Mouse (Mus musculus) ES-Bruce4 (cell line): ENCODE results near the gene Sparcl1. TPM values are rescaled to one million over a fixed set of nuclear protein-coding genes. Genes with fewer than 3 reads are reported as not detected.

Experiments
- H3K27ac ChIP-seq: 2 replicates; pipeline ENCODE4 v1.5.1; 2012; ENCODE audit warnings: low read length, inconsistent platforms; ENCODE audit not compliant: insufficient read depth
- H3K27me3 ChIP-seq: 2 replicates; pipeline ENCODE4 v1.6.1; 2012; ENCODE audit warnings: mild to moderate bottlenecking, low read length, inconsistent platforms; ENCODE audit not compliant: control insufficient read depth, poor library complexity, insufficient read depth, severe bottlenecking
- H3K36me3 ChIP-seq: 2 replicates; pipeline ENCODE4 v1.6.1; 2012; ENCODE audit warnings: inconsistent platforms, mild to moderate bottlenecking, low read length, moderate library complexity; ENCODE audit not compliant: control insufficient read depth, poor library complexity, insufficient read depth, severe bottlenecking
- H3K4me1 ChIP-seq: one replicate; pipeline ENCODE4 v1.8.1; 2011; ENCODE audit warnings: low read length; ENCODE audit not compliant: control insufficient read depth, insufficient read depth
- H3K4me3 ChIP-seq: 2 replicates; pipeline ENCODE4 v1.5.1; 2011; ENCODE audit warnings: low read depth, mild to moderate bottlenecking, low read length
- H3K9ac ChIP-seq: 2 replicates; pipeline ENCODE4 v1.6.1; 2012; ENCODE audit warnings: low read depth, mild to moderate bottlenecking, inconsistent platforms; ENCODE audit not compliant: poor library complexity, severe bottlenecking
- H3K9me3 ChIP-seq: replicated peaks from 2 replicates; pipeline ENCODE4 v1.6.1; 2012; ENCODE audit warnings: mild to moderate bottlenecking, low read length, inconsistent platforms; ENCODE audit not compliant: control insufficient read depth, poor library complexity, insufficient read depth, severe bottlenecking
- CTCF ChIP-seq: IDR thresholded peaks from one replicate; pipeline ENCODE4 v1.8.1; 2011; ENCODE audit warnings: low read depth, low read length
- EP300 ChIP-seq: IDR thresholded peaks from 2 replicates; pipeline ENCODE4 v1.6.1; 2011; ENCODE audit warnings: low read depth, low read length; ENCODE audit not compliant: insufficient read depth
- POLR2A ChIP-seq: IDR thresholded peaks from one replicate; pipeline ENCODE4 v1.8.1; 2011; ENCODE audit warnings: low read length; ENCODE audit not compliant: insufficient read depth
- polyA plus RNA-seq: library from polyadenylated mRNA; stranded (reverse); fragments of >200 nt; gene quantifications from 2 replicates; pipeline ENCODE4 v1.2.4, GENCODE M21; 2011; ENCODE audit warnings: low read depth; ENCODE audit not compliant: missing spikeins, insufficient read depth, insufficient read length

Gene Sparcl1
- 0.40 TPM in 1 of 2 replicates, not detected in the other for polyA plus RNA-seq

DNA sequence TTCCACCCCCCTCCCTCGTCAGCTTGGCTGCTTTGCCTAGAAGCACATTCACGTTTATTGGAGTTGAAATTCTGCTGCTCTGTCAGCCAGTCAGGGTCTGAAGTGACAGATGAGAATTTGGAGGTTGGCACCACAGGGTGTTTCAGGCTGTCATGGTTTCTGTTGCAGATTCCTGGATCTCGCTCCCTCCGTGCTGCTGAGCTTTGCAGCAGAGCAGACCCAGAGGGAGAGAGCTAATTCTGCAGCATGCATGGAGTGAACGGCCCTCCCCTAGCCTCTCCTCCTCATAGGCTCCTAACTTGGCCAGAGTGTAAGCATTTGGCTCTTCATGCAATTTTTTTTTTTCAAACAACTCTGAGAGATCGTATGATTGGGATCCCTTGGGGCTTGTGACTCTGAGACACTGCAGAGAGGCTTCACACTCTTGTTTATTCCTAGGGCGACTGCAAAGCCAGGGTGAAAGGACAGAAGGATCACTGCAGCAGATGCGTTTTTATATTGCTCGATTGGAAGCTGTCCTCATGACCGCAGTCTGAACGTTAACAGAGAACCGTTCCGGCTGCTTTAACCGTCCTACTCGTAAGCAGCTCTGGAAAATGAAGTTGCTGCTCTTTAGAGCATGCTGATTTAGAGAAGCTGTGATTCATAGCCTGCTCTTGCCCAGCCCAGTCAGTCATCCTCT lies at the start of gene Sparcl1:
Gene Sparcl1 (minus strand): TSS at position 243 of the 682 bp plus-strand sequence.
- Histone ChIP-seq H3K4me3 (no peak within 1 kb of the TSS), H3K9me3 (no peaks in the 10 kb centered on the region), H3K27me3 (no peaks in the 10 kb centered on the region), H3K36me3 (no peaks in the 10 kb centered on the region), H3K4me1 (peaks cover 12% of the 10 kb centered on the region), H3K27ac (no peak within 1 kb of the TSS), H3K9ac (no peak within 1 kb of the TSS)
- no peak for TF ChIP-seq EP300
- TF ChIP-seq CTCF: no peak

DNA sequence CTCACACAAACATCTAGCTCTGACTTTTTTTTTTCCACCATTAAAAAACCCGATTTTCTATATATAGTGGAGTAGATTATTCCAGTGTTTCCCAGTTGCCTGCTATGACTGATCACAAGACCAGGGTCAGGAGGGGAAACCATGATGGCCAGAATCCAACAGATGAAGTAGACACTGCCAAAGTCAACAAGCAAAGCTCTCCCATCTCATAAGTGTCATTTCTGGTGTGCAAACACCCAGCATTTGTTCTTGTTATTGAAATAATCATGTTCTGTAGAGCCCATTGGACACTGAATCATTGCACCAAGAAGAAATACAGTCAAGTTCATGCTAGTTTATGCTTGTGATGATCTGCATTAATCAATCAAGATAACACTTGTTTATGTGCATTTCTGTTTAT lies 47.9 kb upstream of the Sparcl1 start:
- no peak for TF ChIP-seq CTCF
- TF ChIP-seq EP300: no peak
- TF ChIP-seq POLR2A: no peak
- Histone ChIP-seq H3K4me1 (no peaks in the 10 kb centered on the region), H3K27me3 (no peaks in the 10 kb centered on the region), H3K9ac (no peak overlapping the region), H3K9me3 (no peaks in the 10 kb centered on the region), H3K36me3 (no peaks in the 10 kb centered on the region), H3K27ac (no peak overlapping the region), H3K4me3 (no peak overlapping the region)

DNA sequence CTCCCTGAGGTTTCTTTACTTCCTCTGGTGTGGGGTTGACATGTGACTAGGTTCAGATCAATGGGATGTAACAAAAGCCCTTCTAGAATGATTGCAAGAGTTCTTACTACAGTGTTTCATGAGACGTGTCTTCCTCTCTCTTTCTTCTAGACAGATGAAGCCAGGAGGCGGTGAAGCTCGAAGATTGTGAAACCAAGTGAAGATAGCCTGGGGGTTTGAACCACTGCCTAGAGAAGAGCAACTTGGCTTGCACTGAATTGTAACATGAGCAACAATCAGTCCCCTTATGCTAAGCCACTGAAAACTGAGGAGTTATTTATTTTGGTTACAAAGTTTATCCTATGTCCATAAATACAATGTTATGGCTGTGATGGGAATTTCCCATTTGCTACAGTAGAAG lies 47.0 kb upstream of the Sparcl1 start:
- no peak overlapping the region for H3K27ac ChIP-seq
- H3K4me1 ChIP-seq: no peaks in the 10 kb centered on the region
- no peak overlapping the region for H3K9ac ChIP-seq
- H3K36me3 ChIP-seq: no peaks in the 10 kb centered on the region
- H3K9me3 ChIP-seq: no peaks in the 10 kb centered on the region
- H3K4me3 ChIP-seq: no peak overlapping the region
- no peaks in the 10 kb centered on the region for H3K27me3 ChIP-seq
- TF ChIP-seq POLR2A: no peak
- no peak for TF ChIP-seq EP300
- no peak for TF ChIP-seq CTCF

DNA sequence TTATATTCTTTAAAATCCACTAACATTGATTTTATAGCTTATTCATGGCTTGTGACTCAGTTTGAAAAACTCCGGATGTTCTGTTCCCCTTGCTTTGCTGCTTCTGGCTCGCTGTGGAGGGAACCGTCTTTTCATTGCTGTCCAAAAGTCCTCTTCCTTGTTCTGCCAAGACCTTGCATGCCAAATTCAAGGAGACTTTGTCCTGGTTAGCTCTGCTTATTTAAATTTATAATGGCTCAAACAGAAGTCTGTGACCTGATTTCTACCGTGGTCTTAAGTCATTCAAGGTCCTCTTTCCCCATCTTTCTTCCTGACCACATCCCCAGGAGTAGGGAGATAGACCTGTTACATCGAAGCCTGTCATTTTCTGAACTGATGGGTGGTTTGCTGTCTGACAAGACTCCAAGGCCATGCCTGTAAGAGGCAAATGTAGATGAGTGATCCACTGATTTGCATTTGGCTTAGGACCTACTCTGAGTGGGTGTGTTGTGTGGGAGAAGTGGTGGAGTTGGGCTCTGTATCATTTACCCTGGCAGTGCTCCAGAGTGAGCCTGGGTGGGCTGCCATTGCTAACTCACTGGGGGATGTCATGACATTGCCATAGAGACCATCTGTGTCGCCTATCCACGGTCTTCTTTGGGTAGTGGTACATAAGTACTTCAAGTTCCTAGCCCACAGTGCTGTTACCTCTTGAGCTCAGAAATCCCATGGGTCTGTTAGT lies 45.0 kb upstream of the Sparcl1 start:
- Histone ChIP-seq H3K9ac (no peak overlapping the region), H3K4me3 (no peak overlapping the region), H3K36me3 (no peaks in the 10 kb centered on the region), H3K4me1 (no peaks in the 10 kb centered on the region), H3K27ac (no peak overlapping the region), H3K9me3 (no peaks in the 10 kb centered on the region), H3K27me3 (no peaks in the 10 kb centered on the region)
- no peak for TF ChIP-seq CTCF
- TF ChIP-seq EP300: no peak
- no peak for TF ChIP-seq POLR2A

DNA sequence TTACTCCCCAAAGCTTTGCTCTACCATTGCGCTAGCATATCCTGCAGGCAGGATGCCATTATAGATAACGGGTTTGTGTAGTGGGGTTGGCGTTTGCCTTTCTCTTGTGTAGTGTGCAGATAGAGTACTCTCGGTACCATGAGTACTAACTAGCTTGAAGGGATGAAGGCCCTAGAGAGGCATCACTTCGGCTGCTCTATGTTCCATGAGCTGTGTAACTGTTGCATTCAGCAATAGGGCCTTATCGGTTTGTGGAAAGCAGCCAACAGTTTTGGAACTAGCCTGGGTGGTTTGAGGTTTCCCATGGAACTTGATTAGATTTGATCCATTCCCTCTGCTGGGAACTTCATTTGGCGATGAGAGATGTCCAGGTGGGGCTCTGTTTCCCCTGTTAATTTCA lies 44.2 kb upstream of the Sparcl1 start:
- H3K4me3 ChIP-seq: no peak overlapping the region
- TF ChIP-seq EP300: no peak
- no peak for TF ChIP-seq POLR2A
- TF ChIP-seq CTCF: no peak
- H3K27me3 ChIP-seq: no peaks in the 10 kb centered on the region
- H3K36me3 ChIP-seq: no peaks in the 10 kb centered on the region
- no peaks in the 10 kb centered on the region for H3K9me3 ChIP-seq
- H3K27ac ChIP-seq: no peak overlapping the region
- H3K4me1 ChIP-seq: no peaks in the 10 kb centered on the region
- H3K9ac ChIP-seq: no peak overlapping the region

DNA sequence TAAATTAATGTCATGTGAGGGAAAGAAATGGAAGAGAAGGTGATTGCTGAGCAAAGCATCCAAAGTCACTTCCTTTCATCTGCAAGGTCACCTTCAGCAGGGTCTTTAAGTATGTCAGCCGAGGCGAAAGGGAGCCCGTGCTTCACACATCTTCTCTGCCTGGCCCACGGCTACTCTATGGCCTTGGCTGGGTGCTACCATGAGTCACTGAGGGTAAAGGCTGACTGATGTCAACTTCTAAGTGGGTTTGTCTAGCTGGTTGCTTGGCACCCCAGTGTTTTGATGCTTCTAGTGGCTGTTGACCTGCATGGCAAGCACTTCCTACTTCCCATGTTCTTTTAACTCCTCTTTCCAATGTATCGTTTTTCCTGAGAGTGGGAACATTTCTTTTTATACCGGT lies 36.7 kb upstream of the Sparcl1 start:
- Histone ChIP-seq H3K4me3 (no peak overlapping the region), H3K27me3 (no peaks in the 10 kb centered on the region), H3K9me3 (no peaks in the 10 kb centered on the region), H3K9ac (no peak overlapping the region), H3K36me3 (no peaks in the 10 kb centered on the region), H3K27ac (no peak overlapping the region), H3K4me1 (no peaks in the 10 kb centered on the region)
- no peak for TF ChIP-seq POLR2A
- no peak for TF ChIP-seq EP300
- no peak for TF ChIP-seq CTCF
